Mouse (Mus musculus): ENCODE measurements around the gene Cntnap2. TPM values are rescaled to one million over a fixed set of nuclear protein-coding genes. Genes with fewer than 3 reads are reported as not detected.

Cntnap2 gene
- polyA plus RNA-seq, 1 experiment from 2014 or later, result 99.3 TPM

GRCm38 (mm10) chr6:45205039-45205438 lies 145.9 kb downstream of the Cntnap2 start:
- Histone ChIP-seq H3K4me2 (ENCODE audit: low read depth, low read length) (no peak overlapping the region), H3K36me3 (ENCODE audit: control insufficient read depth, insufficient read depth, low read length) (no peaks in the 10 kb centered on the region), H3K4me3 (ENCODE audit: low read depth, low read length) (no peak overlapping the region), H3K27me3 (ENCODE audit: control insufficient read depth, insufficient read depth, low read length) (no peaks in the 10 kb centered on the region), H3K27ac (ENCODE audit: low read depth, low read length) (no peak overlapping the region), H3K9ac (replicated peaks; ENCODE audit: low read depth, low read length) (no peak overlapping the region), H3K4me1 (ENCODE audit: control insufficient read depth, insufficient read depth, low read length) (no peaks in the 10 kb centered on the region), H3K9me3 (ENCODE audit: control insufficient read depth, low read length) (no peaks in the 10 kb centered on the region)
- 0 out of 2 replicates have a peak, but pooled peaks have one; percentile 21 for ATAC-seq (ENCODE audit: low read depth)
- WGBS, result 56% methylated on average over 2 of the region's 2 CpGs

GRCm38 (mm10) chr6:45214330-45214729 lies 155.2 kb downstream of the Cntnap2 start:
- Histone ChIP-seq H3K27ac (ENCODE audit: low read depth, low read length) (no peak overlapping the region), H3K27me3 (ENCODE audit: control insufficient read depth, insufficient read depth, low read length) (no peaks in the 10 kb centered on the region), H3K36me3 (ENCODE audit: control insufficient read depth, insufficient read depth, low read length) (no peaks in the 10 kb centered on the region), H3K9me3 (ENCODE audit: control insufficient read depth, low read length) (no peaks in the 10 kb centered on the region), H3K4me1 (ENCODE audit: control insufficient read depth, insufficient read depth, low read length) (no peaks in the 10 kb centered on the region), H3K4me3 (ENCODE audit: low read depth, low read length) (no peak overlapping the region), H3K9ac (replicated peaks; ENCODE audit: low read depth, low read length) (no peak overlapping the region), H3K4me2 (ENCODE audit: low read depth, low read length) (no peak overlapping the region)
- 32% methylated on average over 1 of the region's 1 CpGs for WGBS
- no peak for ATAC-seq (ENCODE audit: low read depth)

GRCm38 (mm10) chr6:45229002-45229401 lies 169.8 kb downstream of the Cntnap2 start:
- Histone ChIP-seq H3K36me3 (ENCODE audit: control insufficient read depth, insufficient read depth, low read length) (no peaks in the 10 kb centered on the region), H3K9me3 (ENCODE audit: control insufficient read depth, low read length) (no peaks in the 10 kb centered on the region), H3K27ac (ENCODE audit: low read depth, low read length) (no peak overlapping the region), H3K4me3 (ENCODE audit: low read depth, low read length) (no peak overlapping the region), H3K4me1 (ENCODE audit: control insufficient read depth, insufficient read depth, low read length) (no peaks in the 10 kb centered on the region), H3K4me2 (ENCODE audit: low read depth, low read length) (no peak overlapping the region), H3K9ac (replicated peaks; ENCODE audit: low read depth, low read length) (no peak overlapping the region), H3K27me3 (ENCODE audit: control insufficient read depth, insufficient read depth, low read length) (no peaks in the 10 kb centered on the region)
- 94% methylated on average over 1 of the region's 1 CpGs for WGBS
- ATAC-seq (ENCODE audit: low read depth), result no peak

- Histone ChIP-seq H3K4me3 (ENCODE audit: low read depth, low read length) (no peak overlapping the region), H3K36me3 (ENCODE audit: control insufficient read depth, insufficient read depth, low read length) (no peaks in the 10 kb centered on the region)
- WGBS, result 87% methylated on average over 3 of the region's 3 CpGs
Observed at GRCm38 (mm10) chr6:45232571-45232970, 173.4 kb downstream of the Cntnap2 start.

GRCm38 (mm10) chr6:45236531-45236930 lies 177.4 kb downstream of the Cntnap2 start:
- Histone ChIP-seq H3K9me3 (ENCODE audit: control insufficient read depth, low read length) (no peaks in the 10 kb centered on the region), H3K4me2 (ENCODE audit: low read depth, low read length) (no peak overlapping the region), H3K27me3 (ENCODE audit: control insufficient read depth, insufficient read depth, low read length) (no peaks in the 10 kb centered on the region), H3K36me3 (ENCODE audit: control insufficient read depth, insufficient read depth, low read length) (no peaks in the 10 kb centered on the region), H3K4me3 (ENCODE audit: low read depth, low read length) (no peak overlapping the region), H3K9ac (replicated peaks; ENCODE audit: low read depth, low read length) (no peak overlapping the region), H3K4me1 (ENCODE audit: control insufficient read depth, insufficient read depth, low read length) (no peaks in the 10 kb centered on the region), H3K27ac (ENCODE audit: low read depth, low read length) (no peak overlapping the region)
- no peak for ATAC-seq (ENCODE audit: low read depth)
- 74% methylated on average over 4 of the region's 4 CpGs for WGBS

More at GRCm38 (mm10) chr6:45232571-45232970, 173.4 kb downstream of the Cntnap2 start:
- Histone ChIP-seq H3K9me3 (ENCODE audit: control insufficient read depth, low read length) (no peaks in the 10 kb centered on the region), H3K27me3 (ENCODE audit: control insufficient read depth, insufficient read depth, low read length) (no peaks in the 10 kb centered on the region), H3K4me1 (ENCODE audit: control insufficient read depth, insufficient read depth, low read length) (no peaks in the 10 kb centered on the region), H3K4me2 (ENCODE audit: low read depth, low read length) (no peak overlapping the region), H3K27ac (ENCODE audit: low read depth, low read length) (no peak overlapping the region), H3K9ac (replicated peaks; ENCODE audit: low read depth, low read length) (no peak overlapping the region)
- no peak for ATAC-seq (ENCODE audit: low read depth)

- Histone ChIP-seq H3K4me2 (ENCODE audit: low read depth, low read length) (no peak overlapping the region), H3K4me3 (ENCODE audit: low read depth, low read length) (no peak overlapping the region), H3K27ac (ENCODE audit: low read depth, low read length) (no peak overlapping the region), H3K9me3 (ENCODE audit: control insufficient read depth, low read length) (no peaks in the 10 kb centered on the region), H3K4me1 (ENCODE audit: control insufficient read depth, insufficient read depth, low read length) (no peaks in the 10 kb centered on the region), H3K36me3 (ENCODE audit: control insufficient read depth, insufficient read depth, low read length) (no peaks in the 10 kb centered on the region), H3K9ac (replicated peaks; ENCODE audit: low read depth, low read length) (no peak overlapping the region), H3K27me3 (ENCODE audit: control insufficient read depth, insufficient read depth, low read length) (no peaks in the 10 kb centered on the region)
- no peak for ATAC-seq (ENCODE audit: low read depth)
Observed at GRCm38 (mm10) chr6:45238117-45238516, 179.0 kb downstream of the Cntnap2 start.

- no peaks in the 10 kb centered on the region for H3K4me1 ChIP-seq (ENCODE audit: control insufficient read depth, insufficient read depth, low read length)
- 82% methylated on average over 1 of the region's 1 CpGs for WGBS
- no peak overlapping the region for H3K27ac ChIP-seq (ENCODE audit: low read depth, low read length)
- no peaks in the 10 kb centered on the region for H3K27me3 ChIP-seq (ENCODE audit: control insufficient read depth, insufficient read depth, low read length)
- H3K9me3 ChIP-seq (ENCODE audit: control insufficient read depth, low read length), result no peaks in the 10 kb centered on the region
- no peaks in the 10 kb centered on the region for H3K36me3 ChIP-seq (ENCODE audit: control insufficient read depth, insufficient read depth, low read length)
- no peak overlapping the region for H3K9ac ChIP-seq (replicated peaks; ENCODE audit: low read depth, low read length)
- no peak overlapping the region for H3K4me3 ChIP-seq (ENCODE audit: low read depth, low read length)
- H3K4me2 ChIP-seq (ENCODE audit: low read depth, low read length), result no peak overlapping the region
- ATAC-seq (ENCODE audit: low read depth), result no peak
Observed at GRCm38 (mm10) chr6:45241218-45241617, 182.1 kb downstream of the Cntnap2 start.

GRCm38 (mm10) chr6:45244680-45245079 lies 185.5 kb downstream of the Cntnap2 start:
- Histone ChIP-seq H3K9me3 (ENCODE audit: control insufficient read depth, low read length) (no peaks in the 10 kb centered on the region), H3K4me3 (ENCODE audit: low read depth, low read length) (no peak overlapping the region), H3K27ac (ENCODE audit: low read depth, low read length) (no peak overlapping the region), H3K9ac (replicated peaks; ENCODE audit: low read depth, low read length) (no peak overlapping the region), H3K4me2 (ENCODE audit: low read depth, low read length) (no peak overlapping the region), H3K36me3 (ENCODE audit: control insufficient read depth, insufficient read depth, low read length) (no peaks in the 10 kb centered on the region), H3K4me1 (ENCODE audit: control insufficient read depth, insufficient read depth, low read length) (no peaks in the 10 kb centered on the region), H3K27me3 (ENCODE audit: control insufficient read depth, insufficient read depth, low read length) (no peaks in the 10 kb centered on the region)
- ATAC-seq (ENCODE audit: low read depth), result no peak
- WGBS, result 81% methylated on average over 1 of the region's 1 CpGs

- no peak overlapping the region for H3K27ac ChIP-seq (ENCODE audit: low read depth, low read length)
- H3K4me1 ChIP-seq (ENCODE audit: control insufficient read depth, insufficient read depth, low read length), result no peaks in the 10 kb centered on the region
- no peaks in the 10 kb centered on the region for H3K9me3 ChIP-seq (ENCODE audit: control insufficient read depth, low read length)
- no peak overlapping the region for H3K9ac ChIP-seq (replicated peaks; ENCODE audit: low read depth, low read length)
- no peak overlapping the region for H3K4me2 ChIP-seq (ENCODE audit: low read depth, low read length)
- no peak overlapping the region for H3K4me3 ChIP-seq (ENCODE audit: low read depth, low read length)
- 85% methylated on average over 1 of the region's 1 CpGs for WGBS
- H3K27me3 ChIP-seq (ENCODE audit: control insufficient read depth, insufficient read depth, low read length), result no peaks in the 10 kb centered on the region
- no peak for ATAC-seq (ENCODE audit: low read depth)
- H3K36me3 ChIP-seq (ENCODE audit: control insufficient read depth, insufficient read depth, low read length), result no peaks in the 10 kb centered on the region
Observed at GRCm38 (mm10) chr6:45258047-45258446, 198.9 kb downstream of the Cntnap2 start.

GRCm38 (mm10) chr6:45271537-45271936 lies 212.4 kb downstream of the Cntnap2 start:
- WGBS, result 88% methylated on average over 2 of the region's 2 CpGs
- Histone ChIP-seq H3K9ac (replicated peaks; ENCODE audit: low read depth, low read length) (no peak overlapping the region), H3K36me3 (ENCODE audit: control insufficient read depth, insufficient read depth, low read length) (no peaks in the 10 kb centered on the region), H3K4me3 (ENCODE audit: low read depth, low read length) (no peak overlapping the region), H3K4me1 (ENCODE audit: control insufficient read depth, insufficient read depth, low read length) (no peaks in the 10 kb centered on the region), H3K4me2 (ENCODE audit: low read depth, low read length) (no peak overlapping the region), H3K27me3 (ENCODE audit: control insufficient read depth, insufficient read depth, low read length) (no peaks in the 10 kb centered on the region), H3K27ac (ENCODE audit: low read depth, low read length) (no peak overlapping the region), H3K9me3 (ENCODE audit: control insufficient read depth, low read length) (no peaks in the 10 kb centered on the region)
- ATAC-seq (ENCODE audit: low read depth), result no peak

Data from neural tube, embryonic 14.5 days (tissue).